Mouse (Mus musculus): ENCODE data around the gene Gcnt4. TPM values are rescaled to one million over a fixed set of nuclear protein-coding genes. Genes with fewer than 3 reads are reported as not detected.

The Gcnt4 gene
- polyA plus RNA-seq, 1 experiment from 2014 or later, result 0.40 TPM

GRCm38 (mm10) chr13:96960019-96960418, 35.5 kb downstream of the Gcnt4 start:
- Histone ChIP-seq H3K9ac (no peak overlapping the region), H3K27ac (no peak overlapping the region), H3K4me3 (no peak overlapping the region), H3K36me3 (no peaks in the 10 kb centered on the region), H3K9me3 (no peaks in the 10 kb centered on the region), H3K4me2 (no peak overlapping the region), H3K27me3 (no peaks in the 10 kb centered on the region), H3K4me1 (no peaks in the 10 kb centered on the region)
- no peak for ATAC-seq (ENCODE audit: insufficient number of reproducible peaks, low FRiP score, low TSS enrichment, low read depth)
- WGBS, result 81% methylated on average over 1 of the region's 1 CpGs

DNA sequence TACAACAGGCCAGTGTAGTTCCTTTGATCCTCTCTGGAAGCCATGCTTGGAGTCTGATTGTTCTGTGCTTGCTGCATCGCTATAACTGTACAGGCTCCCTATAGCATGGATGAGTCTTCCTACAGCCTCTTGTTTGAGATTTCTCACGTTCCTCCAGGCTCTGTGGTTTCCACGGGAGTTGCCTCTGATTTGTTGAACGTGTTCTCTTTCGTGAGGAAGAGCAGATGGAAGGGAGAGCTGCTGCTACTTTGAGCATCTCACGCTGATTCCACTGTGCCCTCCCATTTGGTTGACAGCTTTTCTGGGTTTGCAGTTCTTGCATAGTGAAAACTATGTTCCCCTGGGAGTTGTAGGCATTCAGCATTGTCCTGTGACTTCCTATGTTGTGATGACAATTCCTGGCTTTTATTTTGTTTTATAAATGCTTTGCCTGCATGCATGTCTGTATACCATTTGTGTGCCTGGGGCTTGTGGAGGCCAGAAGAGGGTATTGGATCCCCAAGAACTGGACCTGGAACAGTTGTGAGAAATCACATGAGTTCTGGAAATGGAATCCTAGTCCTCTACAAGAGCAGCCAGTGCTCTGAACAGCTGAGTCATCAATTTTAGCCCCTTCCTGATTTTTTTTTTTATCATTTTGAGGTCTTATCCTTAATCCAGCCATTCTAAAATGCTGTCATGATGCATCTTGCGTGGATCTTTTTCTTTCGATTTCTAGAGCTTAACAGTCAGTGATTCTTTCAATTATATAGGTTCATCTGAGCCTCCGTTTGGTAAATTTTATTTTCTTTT, 37.1 kb downstream of the Gcnt4 start:
- ATAC-seq (ENCODE audit: insufficient number of reproducible peaks, low FRiP score, low TSS enrichment, low read depth), result no peak
- Histone ChIP-seq H3K9me3 (no peaks in the 10 kb centered on the region), H3K27ac (no peak overlapping the region), H3K4me2 (no peak overlapping the region), H3K36me3 (no peaks in the 10 kb centered on the region), H3K9ac (no peak overlapping the region), H3K27me3 (no peaks in the 10 kb centered on the region), H3K4me3 (no peak overlapping the region), H3K4me1 (no peaks in the 10 kb centered on the region)
- WGBS, result 76% methylated on average over 9 of the region's 9 CpGs

DNA sequence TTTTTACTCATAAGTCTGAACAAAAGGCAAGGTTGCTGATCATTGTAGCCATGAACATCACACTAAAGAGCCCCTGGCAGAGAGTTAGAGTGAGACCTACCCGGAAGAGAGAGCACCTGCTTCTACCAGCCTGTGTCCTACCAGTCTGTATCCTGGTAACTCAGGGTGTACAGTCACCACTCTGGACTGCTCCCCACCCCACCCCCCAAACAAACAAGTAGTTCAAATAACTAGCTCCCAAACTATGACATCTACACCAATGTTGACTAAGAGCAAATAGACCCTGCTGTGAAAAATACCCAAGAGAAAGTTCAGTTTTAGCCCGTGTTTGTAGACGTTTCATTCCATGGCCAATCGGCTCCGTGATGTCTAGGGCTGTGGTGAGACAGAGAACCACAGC, 38.3 kb downstream of the Gcnt4 start:
- no peaks in the 10 kb centered on the region for H3K9me3 ChIP-seq
- no peak overlapping the region for H3K4me3 ChIP-seq
- ATAC-seq (ENCODE audit: insufficient number of reproducible peaks, low FRiP score, low TSS enrichment, low read depth), result no peak
- no peaks in the 10 kb centered on the region for H3K27me3 ChIP-seq
- no peaks in the 10 kb centered on the region for H3K36me3 ChIP-seq
- 86% methylated on average over 5 of the region's 5 CpGs for WGBS
- H3K9ac ChIP-seq, result no peak overlapping the region
- H3K27ac ChIP-seq, result no peak overlapping the region
- no peak overlapping the region for H3K4me2 ChIP-seq
- H3K4me1 ChIP-seq, result no peaks in the 10 kb centered on the region

GRCm38 (mm10) chr13:96964981-96965380, 40.5 kb downstream of the Gcnt4 start:
- Histone ChIP-seq H3K27me3 (no peaks in the 10 kb centered on the region), H3K9ac (no peak overlapping the region), H3K36me3 (no peaks in the 10 kb centered on the region), H3K9me3 (no peaks in the 10 kb centered on the region), H3K27ac (no peak overlapping the region), H3K4me1 (no peaks in the 10 kb centered on the region), H3K4me2 (no peak overlapping the region), H3K4me3 (no peak overlapping the region)
- WGBS, result 90% methylated on average over 7 of the region's 7 CpGs
- ATAC-seq (ENCODE audit: insufficient number of reproducible peaks, low FRiP score, low TSS enrichment, low read depth), result no peak

DNA sequence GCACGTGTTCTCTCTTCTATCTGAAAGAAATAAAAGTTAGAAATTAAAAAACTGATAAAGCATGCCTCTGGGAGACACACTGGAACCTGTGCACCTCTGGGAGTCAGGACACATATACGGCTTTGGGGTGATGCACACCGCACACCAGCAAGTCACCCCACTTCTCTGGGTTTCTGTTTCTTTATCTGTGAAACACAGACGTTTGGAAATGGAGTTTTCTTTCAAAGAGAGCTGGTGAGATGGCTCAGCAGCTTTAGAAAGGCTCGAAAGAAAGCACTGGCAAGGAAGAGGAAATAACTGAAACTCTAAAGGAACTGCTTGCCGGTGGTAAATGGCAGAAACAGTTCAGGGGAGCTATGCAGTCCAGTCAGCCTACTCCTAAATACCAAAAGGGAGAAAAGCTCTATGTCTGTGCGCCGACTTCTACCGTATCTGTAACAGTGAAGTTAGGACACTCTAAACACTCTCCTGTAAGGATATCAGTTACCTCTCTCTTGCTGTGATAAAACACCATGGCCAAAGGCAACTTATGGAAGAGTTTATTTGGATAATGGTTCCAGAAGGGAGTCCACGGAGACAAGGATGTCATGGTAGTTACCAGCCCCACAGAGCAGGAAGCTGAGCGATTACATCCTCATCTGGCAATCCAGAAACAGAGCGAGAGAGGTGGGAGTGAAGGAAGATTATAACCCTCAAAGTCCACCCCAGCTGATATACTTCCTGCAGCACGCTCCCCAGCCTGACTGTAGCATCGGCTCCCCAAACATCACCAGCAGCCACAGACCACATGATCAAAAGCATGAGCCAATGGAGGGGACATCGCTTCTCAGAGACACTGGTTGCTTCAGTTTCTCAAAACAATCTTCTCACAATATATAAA, 42.0 kb downstream of the Gcnt4 start:
- Histone ChIP-seq H3K4me1 (no peaks in the 10 kb centered on the region), H3K9ac (no peak overlapping the region), H3K9me3 (no peaks in the 10 kb centered on the region), H3K27me3 (no peaks in the 10 kb centered on the region), H3K4me3 (no peak overlapping the region), H3K36me3 (no peaks in the 10 kb centered on the region), H3K27ac (no peak overlapping the region), H3K4me2 (no peak overlapping the region)
- no peak for ATAC-seq (ENCODE audit: insufficient number of reproducible peaks, low FRiP score, low TSS enrichment, low read depth)
- 79% methylated on average over 15 of the region's 15 CpGs for WGBS

DNA sequence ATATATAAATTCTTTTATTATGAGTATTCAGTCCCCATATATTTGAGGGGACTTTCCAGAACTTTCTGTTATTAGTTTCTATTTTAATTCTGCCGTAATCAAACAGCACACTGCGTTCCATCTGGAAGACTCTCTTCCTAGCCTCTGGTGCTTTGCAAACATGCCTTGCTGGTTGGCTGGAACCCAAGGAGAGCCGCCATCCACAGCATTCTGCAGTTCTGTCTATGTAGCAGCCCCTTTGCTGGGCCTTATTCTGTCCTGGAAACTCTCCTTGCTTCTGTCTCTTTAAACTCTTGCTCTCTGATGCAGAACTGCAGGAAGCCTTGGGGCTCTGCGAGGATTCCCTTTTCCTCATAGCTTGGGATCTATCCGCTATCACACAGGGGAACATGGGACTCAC, 42.6 kb downstream of the Gcnt4 start:
- 80% methylated on average over 5 of the region's 5 CpGs for WGBS
- Histone ChIP-seq H3K27me3 (no peaks in the 10 kb centered on the region), H3K9me3 (no peaks in the 10 kb centered on the region), H3K4me1 (no peaks in the 10 kb centered on the region), H3K9ac (no peak overlapping the region), H3K36me3 (no peaks in the 10 kb centered on the region), H3K27ac (no peak overlapping the region), H3K4me2 (no peak overlapping the region), H3K4me3 (no peak overlapping the region)
- ATAC-seq (ENCODE audit: insufficient number of reproducible peaks, low FRiP score, low TSS enrichment, low read depth), result no peak

GRCm38 (mm10) chr13:96967822-96968221, 43.3 kb downstream of the Gcnt4 start:
- no peaks in the 10 kb centered on the region for H3K27me3 ChIP-seq
- no peak overlapping the region for H3K9ac ChIP-seq
- H3K4me3 ChIP-seq, result no peak overlapping the region
- ATAC-seq (ENCODE audit: insufficient number of reproducible peaks, low FRiP score, low TSS enrichment, low read depth), result no peak
- 80% methylated on average over 2 of the region's 2 CpGs for WGBS
- H3K9me3 ChIP-seq, result no peaks in the 10 kb centered on the region
- H3K36me3 ChIP-seq, result no peaks in the 10 kb centered on the region
- H3K27ac ChIP-seq, result no peak overlapping the region
- H3K4me1 ChIP-seq, result no peaks in the 10 kb centered on the region
- no peak overlapping the region for H3K4me2 ChIP-seq

DNA sequence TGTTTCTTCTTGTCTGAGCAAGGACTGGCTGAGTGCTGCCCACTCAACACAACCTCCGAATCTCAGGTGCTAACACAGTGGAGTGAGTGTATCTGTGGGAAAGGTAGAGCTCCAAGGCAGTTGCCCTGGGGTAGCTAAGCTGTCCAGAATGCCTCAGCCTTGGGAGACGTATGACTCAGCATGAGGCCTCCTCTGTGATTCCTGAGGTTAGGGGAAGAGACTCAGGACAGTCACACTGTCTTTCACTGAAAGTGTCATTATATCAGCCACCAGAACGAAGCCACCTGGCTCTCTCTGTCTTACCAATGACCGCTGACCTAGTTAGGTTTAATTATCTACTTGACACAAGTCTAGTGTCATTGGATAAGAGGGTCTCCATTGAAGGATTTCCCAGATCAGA, 46.6 kb downstream of the Gcnt4 start:
- no peak overlapping the region for H3K27ac ChIP-seq
- H3K4me3 ChIP-seq, result no peak overlapping the region
- no peaks in the 10 kb centered on the region for H3K27me3 ChIP-seq
- H3K4me1 ChIP-seq, result no peaks in the 10 kb centered on the region
- no peak overlapping the region for H3K4me2 ChIP-seq
- ATAC-seq (ENCODE audit: insufficient number of reproducible peaks, low FRiP score, low TSS enrichment, low read depth), result no peak
- no peaks in the 10 kb centered on the region for H3K9me3 ChIP-seq
- no peaks in the 10 kb centered on the region for H3K36me3 ChIP-seq
- H3K9ac ChIP-seq, result no peak overlapping the region
- 79% methylated on average over 4 of the region's 4 CpGs for WGBS

GRCm38 (mm10) chr13:96971861-96972282, 47.4 kb downstream of the Gcnt4 start:
- 44% methylated on average over 9 of the region's 9 CpGs for WGBS
- Histone ChIP-seq H3K9me3 (no peaks in the 10 kb centered on the region), H3K36me3 (no peaks in the 10 kb centered on the region), H3K4me1 (no peaks in the 10 kb centered on the region), H3K4me2 (no peak overlapping the region), H3K4me3 (no peak overlapping the region), H3K27ac (no peak overlapping the region), H3K27me3 (no peaks in the 10 kb centered on the region), H3K9ac (no peak overlapping the region)
- no peak for ATAC-seq (ENCODE audit: insufficient number of reproducible peaks, low FRiP score, low TSS enrichment, low read depth)

DNA sequence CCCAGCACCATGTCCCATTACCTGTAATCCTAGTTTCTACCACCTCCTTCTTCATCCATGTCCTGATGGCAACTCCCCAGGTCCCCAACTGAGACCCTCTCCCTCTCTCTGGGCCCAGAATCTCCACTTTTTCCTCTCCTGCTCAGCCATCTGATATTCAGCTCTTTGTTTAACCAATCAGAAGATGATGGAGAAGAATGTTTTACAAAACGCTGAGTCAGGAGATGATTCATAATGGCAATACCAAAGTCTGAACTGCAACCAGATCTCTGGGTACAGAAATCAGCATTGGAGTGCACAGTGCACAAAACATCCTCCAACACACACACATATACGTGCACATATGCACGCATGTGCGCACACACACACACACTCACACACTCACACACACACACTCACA, 48.8 kb downstream of the Gcnt4 start:
- 91% methylated on average over 4 of the region's 4 CpGs for WGBS
- no peak for ATAC-seq (ENCODE audit: insufficient number of reproducible peaks, low FRiP score, low TSS enrichment, low read depth)
- H3K27me3 ChIP-seq, result no peaks in the 10 kb centered on the region
- no peaks in the 10 kb centered on the region for H3K4me1 ChIP-seq
- H3K36me3 ChIP-seq, result no peaks in the 10 kb centered on the region
- no peak overlapping the region for H3K4me3 ChIP-seq
- no peak overlapping the region for H3K4me2 ChIP-seq
- H3K9me3 ChIP-seq, result no peaks in the 10 kb centered on the region
- H3K9ac ChIP-seq, result no peak overlapping the region
- no peak overlapping the region for H3K27ac ChIP-seq

- Histone ChIP-seq H3K36me3 (no peaks in the 10 kb centered on the region), H3K4me2 (no peak overlapping the region), H3K4me3 (no peak overlapping the region), H3K9ac (no peak overlapping the region), H3K4me1 (no peaks in the 10 kb centered on the region), H3K27ac (no peak overlapping the region), H3K9me3 (no peaks in the 10 kb centered on the region), H3K27me3 (no peaks in the 10 kb centered on the region)
- 89% methylated on average over 6 of the region's 6 CpGs for WGBS
- ATAC-seq (ENCODE audit: insufficient number of reproducible peaks, low FRiP score, low TSS enrichment, low read depth), result no peak
Observed at GRCm38 (mm10) chr13:96976986-96977595, 52.6 kb downstream of the Gcnt4 start.

DNA sequence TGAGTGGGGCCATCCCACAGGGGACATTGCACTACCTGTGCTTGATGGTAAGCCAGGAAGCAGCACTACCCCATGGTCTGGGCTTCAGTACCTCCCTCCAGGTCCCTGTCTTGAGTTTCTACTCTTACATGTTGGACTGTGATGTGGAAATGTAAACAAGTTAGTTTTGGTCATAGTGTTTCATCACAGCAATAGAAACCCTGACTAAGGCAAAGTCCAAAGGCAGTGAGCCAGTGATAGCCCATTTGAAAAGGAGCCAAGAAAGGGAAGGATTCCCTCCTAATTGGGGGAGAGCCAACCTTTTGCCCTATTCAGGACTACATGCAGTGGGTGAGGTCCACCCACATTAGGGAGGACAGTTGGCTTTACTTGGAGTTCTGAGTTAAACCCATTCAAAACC, 56.1 kb downstream of the Gcnt4 start:
- no peaks in the 10 kb centered on the region for H3K27me3 ChIP-seq
- H3K9me3 ChIP-seq, result no peaks in the 10 kb centered on the region
- no peak overlapping the region for H3K27ac ChIP-seq
- peaks cover 16% of the 10 kb centered on the region for H3K4me1 ChIP-seq
- H3K9ac ChIP-seq, result no peak overlapping the region
- H3K36me3 ChIP-seq, result no peaks in the 10 kb centered on the region
- H3K4me3 ChIP-seq, result no peak overlapping the region
- no peak for ATAC-seq (ENCODE audit: insufficient number of reproducible peaks, low FRiP score, low TSS enrichment, low read depth)
- no peak overlapping the region for H3K4me2 ChIP-seq

All from limb, embryonic 15.5 days (tissue).